ENCODE assay signal across 11 mouse cellular contexts in genomic region chr3:43783000-43783588, GRCm38 (mm10).
DNase-seq lines count a peak whose midpoint lies in the region; ATAC-seq and TF ChIP-seq lines count a peak whose summit lies in the region.
"Had no signal": no experiment of that assay in that cellular context is flagged by ENCODE, and none has a peak within 500 bp of the region (broad histone marks: within the 10 kb centered on the region; RNA-seq: fewer than 3 reads in every experiment).

No protein-coding gene starts in this region.

- no peak overlapping the region for H3K9ac ChIP-seq in hindbrain, embryonic 14.5 days
- no peak overlapping the region for H3K9ac ChIP-seq in midbrain, postnatal 0 days (replicated peaks; ENCODE audit: low read length, poor library complexity, severe bottlenecking)
- H3K9ac ChIP-seq in kidney, embryonic 16.5 days (replicated peaks; ENCODE audit: low read length) = no peak overlapping the region
- H3K9ac ChIP-seq: embryonic facial prominence, embryonic 13.5 days; limb, embryonic 12.5 days had no signal

- H3K27me3 ChIP-seq in hindbrain, embryonic 14.5 days (ENCODE audit: control insufficient read depth, insufficient read depth, low read length) = no peaks in the 10 kb centered on the region
- H3K27me3 ChIP-seq in midbrain, postnatal 0 days (ENCODE audit: insufficient read depth, low read length) = no peaks in the 10 kb centered on the region
- H3K27me3 ChIP-seq in kidney, embryonic 16.5 days (ENCODE audit: insufficient read depth, low read length) = no peaks in the 10 kb centered on the region
- H3K27me3 ChIP-seq: embryonic facial prominence, embryonic 13.5 days; limb, embryonic 12.5 days; megakaryocyte, embryonic 14.5 days had no signal

- peak; percentile 89 for TF ChIP-seq CTCF in midbrain, postnatal 0 days (IDR thresholded peaks at IDR 0.05)

- H3K4me2 ChIP-seq in hindbrain, embryonic 14.5 days (replicated peaks) = no peak overlapping the region
- H3K4me2 ChIP-seq in midbrain, postnatal 0 days (ENCODE audit: low read depth, low read length, poor library complexity, severe bottlenecking) = no peak overlapping the region
- H3K4me2 ChIP-seq in kidney, embryonic 16.5 days (replicated peaks; ENCODE audit: low read depth, low read length) = no peak overlapping the region
- H3K4me2 ChIP-seq: embryonic facial prominence, embryonic 13.5 days; limb, embryonic 12.5 days had no signal

- WGBS in hindbrain, embryonic 14.5 days = 74% methylated on average over 4 of the region's 4 CpGs
- WGBS in midbrain, postnatal 0 days = 66% methylated on average over 4 of the region's 4 CpGs
- 75% methylated on average over 4 of the region's 4 CpGs for WGBS in kidney, embryonic 16.5 days

- H3K27ac ChIP-seq in hindbrain, embryonic 14.5 days = no peak overlapping the region
- no peak overlapping the region for H3K27ac ChIP-seq in midbrain, postnatal 0 days (ENCODE audit: low read depth, low read length)
- H3K27ac ChIP-seq in kidney, embryonic 16.5 days (ENCODE audit: low read length) = no peak overlapping the region
- H3K27ac ChIP-seq: embryonic facial prominence, embryonic 13.5 days; limb, embryonic 12.5 days had no signal

- no peaks in the 10 kb centered on the region for H3K36me3 ChIP-seq in hindbrain, embryonic 14.5 days (replicated peaks; ENCODE audit: control insufficient read depth, insufficient read depth)
- H3K36me3 ChIP-seq in midbrain, postnatal 0 days (ENCODE audit: insufficient read depth, low read length) = no peaks in the 10 kb centered on the region
- H3K36me3 ChIP-seq in kidney, embryonic 16.5 days (ENCODE audit: insufficient read depth, low read length) = no peaks in the 10 kb centered on the region
- H3K36me3 ChIP-seq: embryonic facial prominence, embryonic 13.5 days; limb, embryonic 12.5 days had no signal

- no peak overlapping the region for H3K4me3 ChIP-seq in hindbrain, embryonic 14.5 days (replicated peaks; ENCODE audit: low read length)
- no peak overlapping the region for H3K4me3 ChIP-seq in midbrain, postnatal 0 days (ENCODE audit: low read depth, low read length)
- no peak overlapping the region for H3K4me3 ChIP-seq in kidney, embryonic 16.5 days (ENCODE audit: low read length)
- H3K4me3 ChIP-seq: embryonic facial prominence, embryonic 13.5 days; limb, embryonic 12.5 days; megakaryocyte, embryonic 14.5 days had no signal

- ATAC-seq in hindbrain, embryonic 14.5 days (ENCODE audit: low FRiP score) = peak; percentile 79; the same call in 1 of the 2 replicates
- peak; percentile 78 for ATAC-seq in midbrain, postnatal 0 days (ENCODE audit: low FRiP score)
- no peak for ATAC-seq in kidney, embryonic 16.5 days (ENCODE audit: low FRiP score, low TSS enrichment)

- 0 out of 2 replicates have a peak, but pooled peaks cover 3% of the 10 kb centered on the region for H3K4me1 ChIP-seq in hindbrain, embryonic 14.5 days (replicated peaks; ENCODE audit: control insufficient read depth, insufficient read depth, low read length)
- no peaks in the 10 kb centered on the region for H3K4me1 ChIP-seq in midbrain, postnatal 0 days (ENCODE audit: insufficient read depth, low read length)
- H3K4me1 ChIP-seq in kidney, embryonic 16.5 days (ENCODE audit: insufficient read depth, low read length) = no peaks in the 10 kb centered on the region
- H3K4me1 ChIP-seq: embryonic facial prominence, embryonic 13.5 days; limb, embryonic 12.5 days; megakaryocyte, embryonic 14.5 days had no signal

- DNase-seq in left cerebral cortex, adult 11 months (ENCODE audit: low spot score) = peak; percentile 18
- DNase-seq in left cerebral cortex, adult 8-10 months (ENCODE audit: low spot score in 2 of 2) = no peak
- DNase-seq in brain, adult 2 months (ENCODE audit: low read depth, low spot score) = peak; percentile 69
- peak; percentile 78 for DNase-seq in hindbrain, embryonic 14.5 days (ENCODE audit: low spot score)
- DNase-seq in midbrain, postnatal 0 days (ENCODE audit: low spot score) = peak; percentile 86
- DNase-seq in Muller cell, postnatal 12 days (ENCODE audit: inconsistent ontology term) = no peak
- no peak for DNase-seq in thymus, postnatal 36 days

- H3K9me3 ChIP-seq in hindbrain, embryonic 14.5 days (ENCODE audit: control insufficient read depth, low read length) = no peaks in the 10 kb centered on the region
- no peaks in the 10 kb centered on the region for H3K9me3 ChIP-seq in midbrain, postnatal 0 days (ENCODE audit: low read length)
- H3K9me3 ChIP-seq in kidney, embryonic 16.5 days (ENCODE audit: low read length) = no peaks in the 10 kb centered on the region
- H3K9me3 ChIP-seq: embryonic facial prominence, embryonic 13.5 days; limb, embryonic 12.5 days; megakaryocyte, embryonic 14.5 days had no signal

Comparison
In these comparisons a context has a peak if more than half of its experiments do, and no peak if none do; other contexts are left out.
1. DNase-seq: peak in left cerebral cortex, adult 11 months (single experiment), brain, adult 2 months (single experiment), hindbrain, embryonic 14.5 days (single experiment) and midbrain, postnatal 0 days (single experiment); none in left cerebral cortex, adult 8-10 months (0 of 2), Muller cell, postnatal 12 days (single experiment) and thymus, postnatal 36 days (0 of 2).